Mouse (Mus musculus): ENCODE results near the gene Adamts15. TPM values are rescaled to one million over a fixed set of nuclear protein-coding genes. Genes with fewer than 3 reads are reported as not detected.

Gene Adamts15
- total RNA-seq, 2 experiments from 2014 or later, result 4.3 to 8.8 TPM

DNA sequence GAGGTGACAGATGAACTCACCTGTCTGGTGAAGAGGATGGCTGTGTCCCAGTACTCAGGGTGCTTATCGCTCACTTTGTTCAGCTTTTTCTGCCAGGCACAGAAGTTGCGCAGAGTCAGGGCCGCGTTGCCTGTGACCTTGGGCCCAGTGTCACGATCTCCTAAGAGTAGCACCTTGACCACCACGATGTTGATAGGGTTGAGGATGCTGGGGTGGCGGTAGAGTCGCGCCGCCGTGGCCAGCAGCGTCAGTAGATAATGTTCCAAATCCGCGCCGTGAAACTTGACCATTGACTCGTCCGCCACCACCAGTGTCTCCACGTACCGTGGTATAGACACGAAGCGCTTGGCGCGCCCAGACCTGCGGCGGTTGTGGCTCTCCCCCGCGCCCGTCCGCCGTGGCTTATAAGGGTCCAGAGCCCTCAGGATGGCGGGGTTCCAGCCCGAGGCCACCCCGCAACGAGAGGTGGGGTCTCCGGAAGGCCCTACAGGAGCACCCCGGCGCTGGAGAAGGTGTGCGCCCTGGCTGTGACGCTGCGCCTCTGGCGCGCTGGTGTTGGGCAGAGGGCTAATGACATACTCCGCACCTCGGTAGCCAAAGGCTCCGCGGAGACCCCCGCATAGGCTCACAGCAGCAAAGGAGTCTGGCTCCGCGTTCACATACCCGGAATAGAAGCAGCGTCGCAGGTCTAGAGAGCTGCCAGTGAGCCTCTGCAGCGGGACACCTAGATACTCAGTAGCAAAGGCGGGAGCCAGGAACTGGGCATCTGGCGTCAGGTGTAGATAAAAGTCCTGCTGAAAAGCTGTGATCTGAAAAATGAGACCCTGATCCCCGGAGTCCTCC, 770 bp downstream of the Adamts15 start:
- DNase-seq, result no peak

DNA sequence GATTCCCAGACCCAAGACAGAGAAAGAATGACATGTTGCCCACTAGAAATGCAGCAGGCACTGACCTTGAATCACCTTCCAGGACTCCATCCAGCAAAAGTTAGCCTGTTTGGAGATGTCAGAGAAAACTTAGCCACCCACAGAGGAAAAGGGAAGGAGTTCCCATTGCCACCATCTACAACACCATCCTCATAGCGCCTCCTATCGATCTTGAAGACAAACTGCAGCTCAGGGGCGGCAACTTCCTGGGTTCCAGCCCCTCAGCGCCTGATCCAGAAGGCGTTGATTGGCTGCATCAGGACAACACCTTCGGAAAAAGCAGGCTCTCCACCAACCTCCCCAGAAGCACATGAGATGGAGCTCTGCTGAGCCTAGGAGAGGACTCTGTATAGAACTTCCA, 1.5 kb downstream of the Adamts15 start:
- DNase-seq, result peak; percentile 28 to 46

DNA sequence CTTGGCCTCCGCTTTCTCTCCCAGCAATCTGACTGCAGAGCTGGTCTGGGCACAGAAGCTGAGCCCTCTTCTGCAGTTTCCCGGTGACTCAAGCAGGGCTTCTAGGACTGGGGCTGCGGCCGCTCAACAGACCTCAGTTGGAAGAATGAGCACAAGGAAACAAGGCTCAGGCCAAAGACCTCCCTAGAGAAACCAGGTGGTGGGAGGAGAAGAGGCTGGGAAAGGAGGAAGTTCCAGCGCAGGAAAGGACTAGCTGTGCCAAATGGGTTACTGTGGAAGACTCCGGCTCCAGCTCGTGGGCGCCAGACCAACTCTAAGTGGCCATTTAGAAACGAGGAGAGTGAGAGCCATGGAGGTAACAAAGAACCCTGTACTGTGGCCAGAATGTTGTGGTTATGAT, 2.6 kb downstream of the Adamts15 start:
- peak in 1 of 2 experiments; percentile 32 for DNase-seq

DNA sequence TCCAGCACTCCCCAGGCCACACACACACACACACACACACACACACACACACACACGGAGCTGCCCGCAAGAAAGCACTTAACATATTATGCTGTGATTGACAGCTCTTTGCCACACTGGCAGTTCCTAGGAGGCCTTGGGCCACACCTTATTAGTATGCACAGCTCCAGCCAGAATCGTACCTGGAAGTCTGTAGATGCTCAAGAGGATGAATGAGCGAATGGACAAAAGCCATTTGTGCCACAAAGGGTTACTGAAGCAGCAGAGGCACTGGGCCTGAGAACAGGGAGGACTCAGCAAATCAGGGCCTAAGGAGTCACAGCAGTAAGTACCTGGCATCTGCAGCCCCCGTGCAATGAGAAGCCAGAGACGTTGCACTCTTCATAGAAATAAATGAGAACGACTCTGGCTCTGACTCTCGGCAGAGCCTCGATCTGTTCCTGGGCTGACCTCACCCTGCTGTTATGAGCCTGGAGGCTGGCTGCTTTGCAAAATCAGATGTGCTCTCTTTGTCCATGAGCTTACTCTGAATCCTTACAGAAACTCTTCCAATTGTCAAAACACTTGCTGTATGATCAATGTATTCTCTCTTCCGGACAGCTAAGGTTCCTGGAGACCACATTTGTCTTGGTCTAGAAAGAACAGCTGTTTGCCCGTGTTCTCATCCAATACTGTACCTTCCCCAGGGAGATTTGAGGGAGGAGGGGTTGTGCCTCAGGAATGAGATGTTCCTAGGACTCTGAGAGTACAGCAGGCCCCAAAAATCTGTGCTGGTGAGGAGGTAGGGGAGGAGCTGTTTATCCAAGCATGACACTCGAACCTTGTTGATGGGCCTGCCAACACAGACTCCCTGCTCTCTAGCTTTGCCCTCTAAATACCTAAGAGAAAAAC, 3.5 kb downstream of the Adamts15 start:
- peak in 1 of 2 experiments; percentile 28 for DNase-seq

DNA sequence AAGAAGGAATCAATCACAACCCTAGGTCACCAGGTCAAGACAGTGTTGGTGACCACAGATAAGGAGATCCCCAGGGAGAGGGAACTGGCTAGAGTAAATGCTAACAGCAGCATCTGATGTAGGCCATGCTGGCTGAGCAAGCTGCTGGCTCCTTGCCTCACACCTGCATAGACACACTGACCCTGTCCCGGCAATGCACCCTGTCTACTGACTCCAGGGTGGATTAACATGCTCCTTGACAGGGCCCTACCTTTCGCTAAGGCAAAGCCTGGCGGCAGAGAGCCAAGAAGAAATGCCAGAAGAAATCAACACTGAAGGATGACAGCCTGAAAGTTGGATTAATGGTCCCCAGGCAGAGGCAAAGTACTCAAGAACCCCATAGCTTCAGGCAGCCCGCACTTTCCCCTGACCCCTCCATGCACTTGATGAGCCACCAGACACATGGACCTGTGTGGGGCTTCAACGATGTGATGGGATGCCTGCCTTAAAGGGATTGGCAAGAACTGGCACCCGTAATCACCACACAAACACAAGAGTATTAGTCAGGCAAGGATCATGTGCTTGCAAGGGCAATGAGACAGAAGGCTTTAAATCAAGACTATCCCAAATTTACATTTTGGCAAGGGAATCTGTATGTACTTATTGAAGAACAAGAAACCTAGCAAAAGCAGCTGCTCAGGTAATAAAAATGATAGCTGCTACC, 5.8 kb downstream of the Adamts15 start:
- no peak for DNase-seq

DNA sequence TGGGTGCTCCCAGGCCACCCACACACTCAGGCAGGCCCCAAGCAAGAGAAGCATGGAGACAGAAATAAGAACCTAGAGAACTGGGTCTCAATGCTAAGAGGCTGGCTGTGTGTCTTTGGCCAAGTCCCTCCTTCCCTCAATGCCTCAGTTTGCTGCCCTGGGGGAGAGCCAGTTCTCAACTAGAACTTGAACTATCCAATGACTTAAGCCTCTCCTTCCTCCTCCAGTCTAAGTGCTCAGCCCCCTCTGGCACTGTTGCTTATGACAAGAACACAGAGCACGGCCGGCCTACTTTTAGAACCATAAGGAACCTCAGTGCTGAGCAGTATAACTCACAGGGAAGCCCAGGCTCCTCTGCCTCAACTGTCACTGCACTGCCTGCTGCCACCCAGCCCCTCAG, 8.0 kb downstream of the Adamts15 start:
- DNase-seq, result no peak

DNA sequence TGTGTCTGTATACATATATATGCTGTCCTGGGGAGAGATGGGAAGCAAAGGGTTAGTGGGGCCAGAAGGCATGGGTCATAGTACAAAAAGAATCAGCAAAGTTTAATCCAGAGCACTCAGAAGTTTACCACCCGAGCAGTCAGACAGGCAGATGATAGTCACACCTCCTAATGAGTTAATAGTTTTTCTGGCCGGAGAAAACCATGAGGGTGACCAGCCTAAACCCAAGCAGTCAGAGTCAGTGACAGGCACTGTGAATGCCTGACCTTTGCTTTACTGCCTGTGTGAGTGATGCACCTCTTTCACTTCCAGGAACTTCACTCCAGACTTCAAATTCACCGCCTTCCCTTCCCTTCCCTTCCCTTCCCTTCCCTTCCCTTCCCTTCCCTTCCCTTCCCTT, 8.8 kb downstream of the Adamts15 start:
- DNase-seq, result no peak

DNA sequence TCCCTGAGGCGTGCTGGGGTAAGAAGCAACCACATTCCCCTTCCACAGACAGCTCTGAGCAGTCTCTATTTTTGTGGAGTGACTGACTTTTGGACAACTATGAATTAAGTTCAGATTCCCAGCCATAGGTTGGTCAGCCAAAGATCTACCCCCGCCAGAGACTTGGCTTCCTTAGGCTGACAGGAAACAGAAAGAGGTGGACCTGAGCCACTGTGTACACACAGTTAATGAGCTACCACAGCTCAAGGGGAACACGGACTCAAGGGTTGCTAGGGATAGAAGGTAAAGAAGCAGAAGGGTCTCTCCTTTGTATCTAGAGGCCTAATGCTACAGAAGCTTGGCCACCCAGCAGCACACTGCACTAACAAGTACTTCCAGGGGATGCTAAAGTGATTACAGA, 10.1 kb downstream of the Adamts15 start:
- DNase-seq, result no peak

DNA sequence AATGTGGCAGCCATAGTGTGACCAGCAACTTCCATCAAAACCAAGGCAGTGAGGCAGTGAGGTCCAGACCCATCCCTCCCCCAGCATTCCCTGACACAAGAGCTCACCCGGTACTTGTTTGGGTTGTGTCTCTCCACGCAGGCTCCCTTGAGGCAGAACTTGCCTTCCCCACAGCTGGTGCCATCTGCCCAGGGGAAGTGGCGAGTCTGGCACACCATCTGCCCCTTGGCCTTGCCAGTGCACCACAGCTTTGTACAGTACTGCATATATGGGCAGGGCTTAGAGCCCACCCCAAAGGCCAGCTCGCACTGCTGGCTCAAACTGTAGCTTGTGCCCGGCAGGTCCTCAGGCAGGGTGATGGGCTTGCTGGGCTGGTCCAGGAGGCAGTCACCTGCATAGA, 11.8 kb downstream of the Adamts15 start:
- no peak for DNase-seq

DNA sequence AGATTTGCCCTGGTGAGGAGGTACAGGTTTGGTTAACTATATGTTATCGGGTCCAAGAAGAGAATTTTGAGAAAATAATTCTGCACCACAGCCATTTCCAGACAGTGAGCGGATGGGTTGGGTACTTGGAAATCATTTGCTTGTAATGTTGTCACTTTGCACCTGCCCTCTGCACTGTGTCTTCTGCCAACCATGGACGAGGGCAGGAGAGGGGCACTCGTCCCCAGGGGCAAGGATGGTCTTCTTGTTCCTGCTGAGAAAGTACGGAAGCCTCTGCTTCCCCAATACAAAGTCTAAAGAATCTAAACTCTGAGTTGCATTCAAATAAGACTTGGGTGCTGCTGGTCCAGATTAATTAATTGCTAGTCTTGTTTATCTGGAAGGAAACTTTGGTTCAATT, 13.3 kb downstream of the Adamts15 start:
- no peak for DNase-seq

DNA sequence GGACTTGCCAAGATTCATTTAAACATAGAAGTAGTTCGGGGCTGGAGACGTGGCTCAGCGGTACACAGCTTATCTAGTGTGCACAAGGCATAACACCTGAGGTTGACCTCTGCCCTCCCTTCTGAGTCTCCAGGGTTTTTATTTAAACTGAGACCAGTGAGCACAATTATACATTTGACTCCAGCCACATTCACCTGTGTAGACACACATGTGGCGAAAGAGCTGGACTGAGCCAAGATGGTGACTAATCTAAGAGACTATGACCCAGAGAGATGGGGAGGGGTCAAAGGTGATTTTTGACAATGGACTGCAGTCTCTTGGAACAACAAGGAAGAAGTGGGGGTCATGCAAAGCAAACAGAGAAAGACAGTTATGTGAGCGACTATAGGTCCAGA, 14.0 kb downstream of the Adamts15 start:
- no peak for DNase-seq

DNA sequence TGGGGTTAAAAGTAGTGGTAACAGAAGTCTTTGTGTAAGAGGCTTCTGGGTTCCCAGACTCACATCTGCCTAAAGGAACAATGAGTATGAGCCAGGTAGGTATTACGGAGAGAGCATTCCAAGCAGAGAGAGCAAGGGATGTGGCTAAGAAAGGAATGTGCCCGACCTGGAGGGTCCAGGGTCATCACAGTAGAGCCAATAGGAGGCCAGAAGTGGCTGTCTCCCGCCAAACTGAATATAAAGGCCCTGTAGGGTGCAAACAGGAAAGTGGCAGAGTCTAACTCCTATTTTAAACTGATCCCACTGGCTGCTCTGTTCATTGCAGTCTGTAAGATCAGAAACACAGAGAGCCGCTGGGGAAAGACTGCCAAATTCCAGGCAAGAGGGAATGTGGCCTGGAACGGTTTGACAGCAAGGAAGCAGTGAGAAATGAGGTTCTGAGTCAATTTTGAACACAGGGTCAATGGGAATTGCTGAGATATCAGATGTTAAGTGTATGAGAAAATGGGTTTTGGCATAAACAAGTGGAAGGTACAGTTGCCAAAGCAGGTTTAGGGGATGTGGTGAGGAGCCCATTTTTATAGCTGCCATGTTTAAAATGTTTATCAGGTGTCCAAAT, 14.5 kb downstream of the Adamts15 start:
- peak; percentile 34 to 42 for DNase-seq

DNA sequence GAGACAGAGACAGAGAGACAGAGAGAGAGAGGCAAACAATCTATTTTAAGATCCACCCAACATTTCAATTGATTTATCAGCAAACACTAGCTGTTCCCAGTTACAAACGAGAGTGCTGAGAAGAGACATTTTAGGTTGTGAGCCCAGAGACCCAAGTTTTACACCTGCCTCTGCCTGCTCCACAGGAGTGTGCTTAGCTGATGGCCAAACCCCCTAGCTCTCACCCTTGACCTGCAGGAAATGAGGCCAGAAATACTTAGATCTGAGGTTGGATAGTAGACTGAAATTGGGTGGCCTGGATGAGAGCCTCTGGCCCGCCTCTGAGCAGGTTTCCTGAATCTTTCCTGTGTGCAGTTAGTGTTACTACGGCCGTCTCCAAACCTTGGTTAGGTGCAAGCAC, 15.8 kb downstream of the Adamts15 start:
- DNase-seq, result no peak

DNA sequence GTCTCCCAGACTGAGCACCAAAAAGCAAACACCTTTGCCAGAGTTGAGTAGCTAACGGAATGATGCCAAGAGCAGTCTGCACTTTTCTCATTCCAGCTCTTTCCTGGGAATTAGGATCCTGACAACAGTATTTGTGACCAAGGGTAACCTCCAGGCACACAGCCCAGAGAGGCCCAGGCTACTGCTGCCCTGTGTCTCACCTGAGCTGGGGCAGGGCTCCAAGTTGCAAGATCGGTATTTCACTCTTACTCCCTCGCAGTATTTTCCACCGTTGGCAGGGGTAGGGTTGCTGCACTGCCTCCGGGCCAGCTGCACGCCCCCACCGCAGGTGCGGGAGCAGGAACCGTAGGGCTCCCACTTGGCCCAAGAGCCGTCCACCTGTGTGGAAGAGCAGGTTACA, 16.4 kb downstream of the Adamts15 start:
- peak in 1 of 2 experiments; percentile 23 for DNase-seq

DNA sequence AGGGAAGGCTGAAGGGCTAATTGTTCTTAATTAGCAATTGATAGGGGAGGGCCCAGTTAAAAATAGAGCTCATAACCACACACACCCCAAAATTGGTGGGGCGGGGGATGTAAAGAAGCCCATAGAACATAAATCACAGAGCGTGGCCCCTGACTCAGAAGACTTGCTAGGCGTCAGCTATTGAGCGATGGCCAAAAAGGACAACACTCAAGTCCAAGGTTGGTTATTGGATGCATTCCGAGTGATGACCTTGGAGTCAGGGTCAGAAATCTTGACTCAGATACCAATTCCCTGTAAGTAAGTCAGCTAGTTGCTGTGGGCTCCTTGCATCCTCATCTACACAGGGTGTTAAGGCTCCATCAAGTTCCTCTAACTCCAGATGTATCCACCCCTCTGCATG, 19.0 kb downstream of the Adamts15 start:
- DNase-seq, result peak; percentile 77

DNA sequence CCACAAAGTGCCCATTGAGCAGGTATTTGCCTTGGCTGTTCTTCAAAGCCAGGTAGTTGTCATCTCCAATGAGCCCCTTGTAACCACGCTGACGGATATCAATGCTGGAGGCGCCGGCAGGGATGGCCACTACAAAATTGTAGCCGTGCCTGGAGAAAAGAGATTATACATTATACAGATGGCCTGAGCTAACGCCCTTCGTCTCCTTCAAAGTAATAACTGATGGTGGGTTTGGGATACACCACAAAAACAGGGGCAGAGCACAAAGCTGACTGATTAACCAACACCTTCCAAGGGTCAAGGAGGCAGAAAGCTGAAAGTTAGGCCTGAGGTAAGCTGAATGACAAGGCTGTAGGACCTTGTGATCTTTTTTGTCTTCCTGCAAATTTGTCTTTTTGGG, 19.6 kb downstream of the Adamts15 start:
- no peak for DNase-seq

DNA sequence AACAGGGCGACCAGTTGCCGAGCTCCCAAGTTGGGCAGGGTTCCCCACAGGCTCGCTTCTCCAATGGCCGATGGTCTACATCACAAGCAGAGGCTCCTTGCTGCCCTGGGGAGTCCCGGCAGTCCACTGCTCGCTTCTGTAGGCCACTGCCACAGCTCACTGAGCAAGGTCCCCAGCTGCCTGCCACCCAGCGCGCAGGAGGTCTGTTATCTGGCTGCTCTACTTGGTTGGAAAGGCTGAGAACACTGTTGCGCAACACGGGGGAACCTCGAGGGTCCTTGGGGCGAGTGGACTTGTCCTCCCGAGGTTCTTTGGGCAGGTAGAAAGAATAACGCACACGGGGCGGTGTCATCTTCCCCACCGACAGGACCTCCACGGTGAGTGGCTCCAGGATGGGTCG, 20.1 kb downstream of the Adamts15 start:
- no peak for DNase-seq

DNA sequence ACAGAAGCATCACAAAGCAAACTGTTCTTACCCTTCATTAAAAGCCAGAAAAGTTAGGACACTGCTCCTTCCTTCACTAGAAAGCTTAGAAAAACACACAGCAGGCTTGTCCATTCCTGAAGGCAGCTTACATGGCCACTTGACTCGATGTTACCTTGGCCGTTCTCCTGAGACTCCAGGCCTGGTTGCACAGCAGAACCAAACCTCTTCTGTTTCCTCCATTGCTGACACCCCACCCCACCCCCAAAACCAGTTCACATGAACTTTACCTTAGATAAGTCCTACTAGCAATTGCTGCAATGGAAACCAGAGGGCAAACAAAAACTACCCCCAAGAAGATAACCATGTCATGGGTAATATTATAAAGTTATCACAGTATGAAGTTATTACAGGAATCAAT, 25.1 kb downstream of the Adamts15 start:
- peak; percentile 30 to 45 for DNase-seq

DNA sequence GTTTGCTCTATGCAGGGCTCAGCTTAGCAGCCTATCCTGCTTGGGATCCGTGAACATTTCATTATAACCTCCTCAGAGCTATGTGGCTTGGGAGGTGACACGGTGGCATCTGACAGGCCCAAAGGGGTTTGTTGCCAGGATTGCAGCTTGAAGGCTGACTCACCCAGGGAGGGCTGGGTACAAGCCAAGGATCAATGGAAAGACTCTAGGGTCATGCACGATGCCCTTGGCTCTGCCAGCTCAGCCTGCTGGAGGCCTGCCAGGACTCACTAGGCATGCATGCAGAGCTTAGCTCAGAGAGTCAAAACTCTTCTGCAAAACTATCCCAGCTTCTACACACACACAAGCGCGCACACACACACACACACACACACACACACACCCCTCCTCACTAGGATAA, 25.5 kb downstream of the Adamts15 start:
- peak; percentile 98 to 99 for DNase-seq

DNA sequence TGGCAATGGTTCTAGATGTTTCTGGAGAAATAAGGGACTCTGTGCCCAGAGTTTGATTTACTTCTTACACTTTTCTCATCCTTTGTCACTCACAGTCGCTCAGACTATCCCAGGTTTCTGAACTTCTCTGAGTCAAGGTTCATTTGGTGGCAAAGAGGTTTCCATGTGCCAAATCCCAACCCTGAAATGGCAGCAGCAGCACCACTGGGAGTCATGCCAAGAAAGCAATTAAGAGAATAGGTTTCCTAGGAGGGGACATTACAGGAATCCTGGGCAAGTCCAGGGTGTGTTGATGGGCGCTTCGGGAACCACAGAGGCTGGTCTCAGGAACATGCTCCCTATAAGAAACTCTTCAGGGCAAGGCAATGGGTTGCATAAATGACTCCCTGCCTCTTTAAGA, 26.6 kb downstream of the Adamts15 start:
- peak; percentile 18 to 35 for DNase-seq

DNA sequence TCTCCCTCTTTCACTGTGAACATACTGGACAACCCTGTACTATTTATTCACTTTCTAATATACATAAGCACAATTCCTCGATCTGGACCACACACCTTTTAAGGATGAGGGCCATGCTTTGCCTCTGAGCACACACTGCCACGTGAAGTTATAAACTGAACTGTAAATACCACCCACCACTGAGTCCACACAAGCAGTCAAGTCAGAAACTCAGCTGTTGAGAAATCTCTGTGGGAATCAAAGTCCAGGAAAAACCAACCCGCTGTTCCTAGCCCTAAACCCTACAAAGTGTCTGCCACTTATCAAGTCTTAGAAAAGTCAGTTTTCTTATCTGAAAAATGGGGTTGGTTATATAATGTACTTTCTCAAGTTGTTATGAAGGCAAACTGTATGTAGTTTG, 36.0 kb downstream of the Adamts15 start:
- DNase-seq, result no peak

DNA sequence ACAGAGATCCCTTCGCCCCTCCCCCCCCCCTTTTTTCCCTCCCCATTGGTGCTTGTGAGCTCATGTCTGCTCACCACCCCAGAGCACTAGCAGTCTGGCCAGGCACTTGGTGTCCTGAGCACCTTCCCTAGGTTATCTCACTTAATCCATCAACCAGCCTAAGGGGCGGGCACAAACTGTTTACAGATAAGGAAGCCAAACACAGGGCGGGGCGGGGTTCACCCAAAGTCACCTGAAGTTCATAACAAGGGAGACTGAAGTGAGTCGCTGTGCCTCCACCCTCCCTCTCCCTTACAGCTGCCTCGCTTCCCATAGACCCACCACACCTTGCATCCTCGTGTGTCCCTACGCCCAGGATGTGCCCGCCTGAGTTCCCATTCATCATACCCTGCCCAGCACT, 41.7 kb downstream of the Adamts15 start:
- DNase-seq, result no peak

Data from adrenal gland, postnatal 36 days (tissue).